Mouse (Mus musculus): Measurements from ENCODE around the gene Ing2.

The Ing2 gene

DNA sequence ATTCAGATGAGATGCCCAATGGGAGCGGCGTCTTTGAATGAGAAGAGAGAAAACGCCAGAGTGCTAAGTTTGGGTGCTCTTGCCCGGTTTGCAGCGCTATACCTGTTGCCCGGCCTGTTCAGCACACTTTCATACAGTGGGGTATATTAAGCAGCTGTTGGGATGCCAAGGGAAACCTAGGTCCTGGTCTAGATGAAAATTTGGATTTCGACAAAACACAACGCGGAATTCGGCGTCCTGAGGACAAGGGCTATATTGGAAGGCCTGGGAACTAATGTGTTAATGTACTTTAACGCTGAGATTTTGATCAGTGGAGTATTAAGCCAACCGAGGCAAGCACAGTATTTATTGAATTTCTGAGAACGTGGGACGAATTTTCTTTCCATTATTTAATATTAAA, 868 bp upstream of the Ing2 start:
- DNase-seq (ENCODE audit: extremely low spot score, low read depth, low spot score) = no peak

DNA sequence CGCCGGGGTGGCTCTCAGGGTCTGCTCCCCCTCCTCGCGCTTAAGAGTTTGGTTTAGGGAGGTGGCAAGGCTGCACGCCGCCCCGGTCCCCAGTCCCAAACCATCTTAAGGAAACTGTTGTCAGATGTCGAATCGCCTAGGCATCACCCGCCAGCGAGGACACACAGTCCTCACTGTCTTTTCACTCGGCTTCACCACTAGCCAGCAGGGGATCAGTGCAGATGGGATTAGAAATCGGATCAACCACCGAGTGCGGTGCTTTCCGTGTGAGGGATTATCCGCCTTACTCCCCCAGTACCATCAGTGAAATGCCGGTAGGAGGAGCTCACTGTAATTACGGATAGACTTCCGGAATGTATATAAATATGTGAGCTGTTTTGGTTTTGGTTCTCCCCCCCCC, 430 bp upstream of the Ing2 start:
- no peak for DNase-seq (ENCODE audit: extremely low spot score, low read depth, low spot score)

DNA sequence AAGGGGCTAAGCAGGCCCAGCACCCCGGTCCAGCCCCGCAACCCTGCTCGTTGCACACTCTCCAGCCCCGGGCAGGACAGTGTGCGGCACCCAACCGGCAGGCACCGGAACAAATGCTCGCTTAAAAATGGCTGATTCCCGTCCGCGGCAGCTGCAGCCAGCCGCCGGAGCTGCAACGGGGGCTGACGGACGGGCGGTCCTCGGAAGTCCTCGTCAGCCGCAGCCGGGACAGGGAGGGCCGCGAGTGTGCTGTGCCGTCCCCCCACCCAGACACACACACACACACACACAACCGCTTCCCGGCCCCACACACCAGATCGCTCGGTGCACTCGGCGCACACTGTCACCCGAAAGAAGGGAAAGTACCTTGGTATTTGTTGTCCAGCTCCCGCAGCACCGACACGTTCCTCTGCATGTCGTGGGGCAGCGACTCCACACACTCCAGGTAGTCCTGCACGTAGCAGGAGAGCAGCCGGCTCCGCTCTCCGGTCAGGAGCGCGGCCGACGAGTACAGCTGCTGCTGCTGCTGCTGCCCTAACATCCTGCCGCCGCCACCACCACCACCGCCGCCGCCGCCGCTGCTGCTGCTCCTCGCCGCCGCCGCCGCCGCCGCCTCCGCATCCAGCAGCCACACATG, 1.1 kb downstream of the Ing2 start:
- DNase-seq (ENCODE audit: extremely low spot score, low read depth, low spot score) = no peak

DNA sequence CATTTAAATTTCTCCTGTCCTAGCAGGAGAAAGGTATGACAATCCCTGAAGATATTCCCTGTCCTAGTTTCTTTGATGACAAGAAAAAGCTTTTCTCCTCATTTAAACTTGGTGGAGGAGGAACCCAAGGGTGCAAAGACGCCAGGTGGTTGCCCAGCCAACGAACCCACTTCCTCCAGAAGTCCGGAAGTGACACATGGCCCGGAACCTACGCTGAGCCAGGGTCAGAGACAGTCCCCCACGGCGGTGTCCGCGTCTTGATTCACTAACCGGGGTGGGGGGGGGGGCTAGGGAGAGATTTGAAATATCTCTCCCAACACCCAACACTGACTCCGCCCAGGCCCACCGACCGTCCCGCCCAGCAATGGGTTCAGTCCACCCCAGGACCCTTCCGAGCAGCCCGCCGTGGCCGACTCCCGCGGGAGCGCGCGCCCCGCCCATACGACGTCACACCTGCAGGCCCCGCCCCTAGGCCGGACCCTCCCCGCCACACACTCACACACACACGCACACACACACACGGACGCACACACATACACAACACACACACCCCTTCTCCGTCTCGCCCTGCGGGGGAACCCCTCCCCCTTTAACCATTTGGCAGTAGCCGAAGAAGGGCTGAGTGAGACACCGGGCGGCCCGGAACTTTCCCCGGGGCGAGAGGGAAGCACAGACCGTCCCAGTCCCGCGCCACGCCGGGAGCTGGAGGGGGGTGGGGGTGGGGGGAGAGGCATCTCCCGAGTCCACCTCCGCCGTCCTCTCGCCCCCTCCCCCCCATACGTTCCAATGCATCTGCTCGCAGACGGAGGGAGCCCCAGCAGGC, 1.8 kb downstream of the Ing2 start:
- no peak for DNase-seq (ENCODE audit: extremely low spot score, low read depth, low spot score)

DNA sequence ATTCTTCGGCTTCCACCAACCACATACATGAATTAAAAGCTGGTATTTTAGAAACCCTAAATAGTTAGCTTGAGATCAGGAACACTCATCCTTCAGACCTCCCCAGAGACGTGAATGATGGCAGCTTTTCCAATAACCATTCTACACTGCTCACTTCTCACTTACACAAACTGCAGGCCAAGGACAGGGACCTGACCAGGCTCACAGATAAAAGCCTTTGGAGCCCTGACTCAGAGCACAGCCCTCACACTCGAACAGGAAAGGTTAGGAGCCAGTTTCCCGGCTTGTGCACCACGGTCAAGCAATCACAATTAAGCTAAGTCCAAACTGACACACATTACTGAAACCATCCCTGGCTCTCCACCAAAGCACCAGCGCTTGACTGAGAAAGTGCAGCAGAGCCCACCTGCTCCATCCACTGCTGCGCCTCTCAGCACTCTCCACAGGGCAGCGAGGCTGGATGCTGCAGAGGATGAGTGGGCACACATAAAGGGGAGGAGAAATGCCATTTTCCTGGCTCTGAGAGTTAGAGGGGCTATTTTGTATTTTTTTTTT, 11.0 kb downstream of the Ing2 start:
- no peak for DNase-seq (ENCODE audit: extremely low spot score, low read depth, low spot score)

DNA sequence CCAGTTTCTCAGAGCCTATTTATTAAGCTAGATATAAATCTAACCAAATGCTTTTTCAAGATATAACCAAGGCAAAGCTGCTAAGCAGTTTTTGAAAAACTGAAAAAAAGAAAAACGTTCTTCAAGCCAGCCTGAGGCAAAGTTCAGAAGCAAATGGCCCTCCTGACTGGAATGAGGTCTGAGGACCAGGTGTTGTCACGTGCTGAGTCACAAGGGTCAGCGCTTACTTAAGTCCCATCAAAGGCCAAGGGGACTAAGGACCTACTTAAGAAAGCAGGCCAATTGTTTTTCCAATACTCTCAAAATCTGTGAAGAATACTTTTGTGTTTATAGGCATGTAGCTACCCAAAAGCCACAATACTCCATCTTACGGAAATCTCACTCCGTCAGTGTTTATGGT, 12.2 kb downstream of the Ing2 start:
- no peak for DNase-seq (ENCODE audit: extremely low spot score, low read depth, low spot score)

DNA sequence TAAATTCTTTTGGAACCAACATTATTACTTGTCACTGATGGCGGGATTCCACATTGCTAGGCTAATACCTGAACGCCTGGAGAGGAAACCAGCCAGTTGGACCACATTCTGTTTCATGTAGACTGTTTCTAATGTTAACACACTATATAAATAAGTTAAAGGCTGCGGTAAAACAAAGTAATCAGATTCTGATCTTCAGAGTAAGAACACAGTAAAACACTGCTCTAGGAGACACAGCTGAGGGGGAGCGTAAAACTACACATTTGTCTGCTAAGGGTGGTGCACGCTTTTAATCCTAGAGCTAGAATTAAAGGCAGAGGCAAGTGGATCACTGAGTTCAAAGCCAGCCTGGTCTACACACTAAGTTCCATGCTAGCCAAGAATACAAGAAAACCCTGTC, 12.6 kb downstream of the Ing2 start:
- DNase-seq (ENCODE audit: extremely low spot score, low read depth, low spot score) = no peak

DNA sequence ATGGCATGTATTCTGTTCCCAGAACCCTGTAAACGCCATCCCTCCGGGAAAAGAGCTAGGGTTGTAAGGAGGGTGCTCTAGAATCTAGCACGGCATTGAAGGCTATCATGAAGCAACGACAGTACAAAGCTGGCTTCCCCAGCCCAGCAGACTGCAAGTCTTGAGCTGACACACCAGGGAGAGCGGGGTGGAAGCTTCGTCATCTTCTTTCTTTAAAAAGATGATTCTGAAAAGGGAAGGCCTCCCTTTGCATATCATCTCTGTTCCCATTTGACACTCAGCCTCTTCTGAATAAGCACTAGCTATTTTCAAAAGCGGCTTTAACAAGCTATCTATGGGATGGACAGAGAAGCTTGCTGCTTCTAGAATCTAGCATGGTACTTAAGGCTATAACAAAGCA, 15.0 kb downstream of the Ing2 start:
- DNase-seq (ENCODE audit: extremely low spot score, low read depth, low spot score) = no peak

DNA sequence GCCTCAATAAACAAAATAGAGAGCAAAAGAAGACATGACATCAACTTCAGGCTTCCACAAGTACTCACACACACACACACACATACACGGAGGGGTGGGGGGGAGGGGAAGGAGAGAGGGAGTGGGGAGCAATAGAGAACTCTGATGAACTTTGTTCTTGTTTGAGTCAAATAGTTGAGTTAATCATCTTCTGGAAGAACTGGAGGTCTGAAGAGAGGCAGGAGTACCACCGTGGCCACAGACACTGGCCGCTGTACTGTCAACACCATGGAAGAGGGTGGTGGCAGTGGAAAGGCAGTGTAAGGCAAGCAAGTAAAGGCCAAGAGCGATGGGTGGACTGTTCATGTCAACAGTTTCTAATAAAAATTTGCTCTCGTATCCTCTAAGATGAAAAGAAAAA, 15.9 kb downstream of the Ing2 start:
- DNase-seq (ENCODE audit: extremely low spot score, low read depth, low spot score) = no peak

DNA sequence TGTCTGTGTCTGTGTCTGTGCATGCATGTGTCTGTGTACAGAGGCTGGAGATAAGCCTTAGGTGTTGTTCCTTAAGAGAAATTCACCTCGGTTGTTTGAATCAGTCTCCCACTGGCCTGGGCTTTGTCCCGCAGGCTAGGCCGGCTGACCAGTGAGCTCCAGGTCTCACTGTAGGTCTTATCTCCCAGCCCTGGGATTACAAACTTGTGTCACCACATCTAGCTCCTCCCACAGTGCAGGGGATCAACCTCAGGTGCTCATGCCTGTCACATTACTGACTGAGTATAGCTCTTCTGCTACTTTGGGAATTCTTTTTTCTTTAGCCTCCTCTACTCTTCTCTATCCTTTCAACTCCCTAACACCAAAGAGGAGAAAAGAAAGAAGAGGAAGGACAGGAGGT, 20.9 kb downstream of the Ing2 start:
- DNase-seq (ENCODE audit: extremely low spot score, low read depth, low spot score) = no peak

DNA sequence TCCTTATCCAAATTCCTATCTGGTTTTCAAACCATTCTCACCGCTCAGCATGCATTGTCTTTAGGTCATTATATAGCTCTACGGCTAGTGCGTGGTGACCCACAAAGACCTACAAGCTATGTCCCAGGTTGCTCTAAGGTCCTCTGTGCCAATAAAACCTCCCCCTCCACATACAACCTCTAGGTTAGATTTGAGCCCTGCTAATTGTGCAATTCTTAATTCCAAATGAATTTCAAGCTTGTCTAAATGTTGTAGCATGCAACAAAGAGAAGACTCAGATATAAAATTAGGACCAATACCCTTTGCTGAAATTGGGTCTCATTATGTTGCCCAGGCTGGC, 22.6 kb downstream of the Ing2 start:
- DNase-seq (ENCODE audit: extremely low spot score, low read depth, low spot score) = no peak

DNA sequence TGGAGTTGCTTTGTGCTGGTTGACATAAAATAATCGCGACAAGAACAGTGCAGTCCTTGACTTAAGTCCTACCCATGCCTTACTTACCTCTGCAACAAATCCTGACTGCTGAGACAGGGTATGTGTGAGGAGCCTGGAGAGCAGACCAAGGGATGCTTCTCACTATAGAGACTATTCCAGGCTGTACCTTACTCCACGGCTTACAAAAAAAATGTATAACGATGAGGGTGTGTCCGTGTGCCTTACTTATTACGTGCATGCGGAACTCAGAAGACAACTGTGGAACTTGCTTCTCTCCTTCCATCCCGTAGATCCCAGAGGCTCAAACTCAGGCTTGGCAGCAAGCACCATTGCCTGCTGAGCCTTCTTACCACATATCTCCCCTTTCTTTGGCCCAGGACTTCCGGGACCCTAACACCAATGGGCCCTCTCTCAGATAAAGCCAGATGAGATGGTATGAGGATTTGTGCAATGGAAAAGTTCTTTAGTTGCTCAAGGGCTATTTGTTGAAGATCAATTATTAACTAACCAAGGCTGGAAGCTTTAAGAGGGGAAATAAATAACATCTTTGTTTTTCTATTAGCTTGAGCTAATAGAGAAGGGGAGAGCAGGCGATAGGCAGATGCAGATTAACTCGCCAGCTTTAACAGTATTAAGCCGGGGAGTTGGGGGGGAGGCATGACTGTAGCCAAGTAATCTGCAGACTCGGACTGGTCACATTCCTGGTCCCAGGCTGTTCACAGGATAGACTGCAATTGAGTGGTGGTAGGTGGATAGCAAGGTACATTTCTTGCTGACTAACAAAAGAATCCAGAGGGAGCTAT, 23.2 kb downstream of the Ing2 start:
- no peak for DNase-seq (ENCODE audit: extremely low spot score, low read depth, low spot score)

DNA sequence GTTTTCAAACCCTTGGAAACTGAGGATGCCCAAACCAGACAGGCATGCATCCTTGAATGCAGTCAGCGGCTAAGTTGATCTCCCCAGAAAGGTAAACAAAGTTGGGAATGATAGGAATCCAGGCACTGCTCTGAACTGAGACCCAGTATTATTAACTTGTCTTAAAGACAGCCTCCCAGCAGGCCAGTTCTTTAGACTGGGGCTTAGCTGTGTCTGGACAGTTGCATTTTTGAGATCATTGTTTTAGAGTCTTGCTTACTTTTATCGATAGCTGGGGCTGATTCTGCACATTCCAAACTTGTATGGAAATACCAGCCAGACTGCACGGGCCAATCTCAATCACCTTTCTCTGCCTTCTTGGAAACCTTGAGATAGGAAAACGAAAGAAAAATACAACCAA, 24.5 kb downstream of the Ing2 start:
- no peak for DNase-seq (ENCODE audit: extremely low spot score, low read depth, low spot score)

DNA sequence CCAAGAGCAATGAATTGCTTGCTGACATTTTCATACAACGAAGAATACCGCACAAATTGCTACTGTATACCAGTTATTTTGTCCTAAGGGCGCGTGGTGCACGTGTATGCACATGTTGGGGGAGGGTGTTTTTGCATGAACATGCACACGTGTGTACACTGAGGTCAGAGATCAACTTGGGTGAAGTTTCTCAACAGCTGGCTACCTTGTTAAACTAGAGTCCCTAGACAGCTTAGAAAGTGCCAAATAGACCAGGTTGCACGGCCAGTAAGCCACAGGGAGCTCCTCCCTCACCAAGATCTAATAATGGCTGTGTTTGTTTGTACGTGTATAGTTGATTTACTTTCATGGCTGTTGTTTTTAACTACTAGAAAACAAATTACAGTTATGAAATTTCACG, 25.8 kb downstream of the Ing2 start:
- DNase-seq (ENCODE audit: extremely low spot score, low read depth, low spot score) = no peak

DNA sequence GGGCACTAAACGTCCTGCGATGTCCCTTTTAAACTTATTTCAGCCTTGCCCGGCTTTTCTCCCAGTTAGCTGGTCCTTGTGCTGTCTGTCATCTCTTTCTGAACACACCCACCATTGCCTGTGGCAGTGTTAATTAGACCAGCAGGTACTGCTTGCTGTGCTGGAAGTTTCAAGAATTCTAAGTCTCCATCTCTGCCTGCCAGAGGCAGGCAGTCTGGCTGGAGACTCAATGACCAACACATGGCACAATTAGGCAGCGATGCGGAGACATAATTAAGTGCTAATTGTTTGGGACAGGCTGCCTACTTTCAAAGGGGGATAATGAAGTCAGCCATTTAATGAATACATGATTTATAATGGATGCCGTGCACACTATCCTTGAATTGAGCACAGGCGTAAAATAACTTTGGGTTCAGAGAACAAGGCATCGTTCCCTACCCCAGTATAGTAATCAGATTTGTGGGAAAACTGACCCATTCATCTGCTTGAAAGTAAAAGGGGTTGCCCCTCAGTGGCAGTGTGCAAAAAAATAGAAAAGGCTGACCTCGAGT, 32.8 kb downstream of the Ing2 start:
- DNase-seq (ENCODE audit: extremely low spot score, low read depth, low spot score) = no peak

DNA sequence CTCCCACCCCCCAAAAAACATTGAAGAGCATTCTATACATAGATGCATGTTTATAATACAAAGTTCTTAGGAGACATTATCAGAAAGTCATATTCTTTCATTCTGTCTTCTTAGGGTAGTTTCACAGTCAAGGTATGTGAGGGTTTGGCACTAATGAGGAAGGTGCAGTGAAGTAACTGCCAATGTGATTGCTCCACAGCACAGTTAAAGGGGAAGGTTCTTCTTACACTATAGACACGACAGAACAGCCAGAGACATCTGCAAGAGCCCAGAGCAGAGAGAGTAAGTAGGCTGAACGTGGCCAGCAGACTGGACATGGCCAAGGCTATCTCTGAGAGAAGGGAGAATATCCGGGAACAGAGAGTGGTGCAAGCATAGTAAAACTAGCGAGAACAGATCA, 38.2 kb downstream of the Ing2 start:
- no peak for DNase-seq (ENCODE audit: extremely low spot score, low read depth, low spot score)

DNA sequence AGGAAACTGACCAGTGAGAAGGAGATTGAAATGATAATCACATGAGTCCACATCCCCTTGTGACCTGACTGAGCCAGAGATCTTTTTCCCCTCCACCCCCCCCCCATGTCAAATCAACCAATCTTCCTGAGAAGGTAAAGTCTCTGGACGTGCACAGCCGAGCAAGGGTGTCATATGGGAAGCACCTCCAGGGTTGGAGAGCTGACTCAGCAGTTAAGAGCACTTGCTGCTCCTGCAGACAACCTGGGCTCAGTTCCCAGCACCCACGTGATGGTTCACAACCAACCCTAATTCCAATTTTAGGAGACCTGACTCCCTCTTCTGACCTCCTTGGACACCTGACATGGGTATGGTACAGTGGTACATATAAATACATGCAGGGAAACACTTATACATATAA, 39.3 kb downstream of the Ing2 start:
- DNase-seq (ENCODE audit: extremely low spot score, low read depth, low spot score) = no peak

DNA sequence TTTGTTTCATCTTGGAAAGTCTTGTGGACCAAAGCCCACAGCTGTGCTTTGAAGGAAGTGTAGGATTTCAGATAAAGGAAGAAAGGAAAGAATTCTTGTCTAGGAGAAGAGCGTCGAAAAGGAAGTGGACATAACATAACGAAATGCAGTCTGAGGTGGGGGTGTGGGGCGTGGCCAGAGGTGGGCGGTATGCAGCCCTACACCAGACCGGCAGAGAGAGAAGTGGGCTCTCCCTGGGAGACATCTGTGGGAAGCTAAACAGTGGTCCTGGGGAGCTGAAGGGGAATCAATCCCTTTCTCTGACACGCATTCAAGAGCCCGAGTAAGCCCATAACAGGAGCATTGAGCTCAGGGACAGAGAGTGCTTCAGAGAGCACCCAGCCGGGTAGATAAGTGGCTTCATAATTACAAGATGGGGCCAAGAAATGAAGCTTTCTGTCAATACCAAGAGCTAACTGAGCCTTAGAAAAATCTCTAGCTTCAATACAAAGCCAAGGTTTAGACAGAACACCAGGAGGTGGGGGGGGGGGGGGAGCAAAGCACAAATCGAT, 40.5 kb downstream of the Ing2 start:
- no peak for DNase-seq (ENCODE audit: extremely low spot score, low read depth, low spot score)

DNA sequence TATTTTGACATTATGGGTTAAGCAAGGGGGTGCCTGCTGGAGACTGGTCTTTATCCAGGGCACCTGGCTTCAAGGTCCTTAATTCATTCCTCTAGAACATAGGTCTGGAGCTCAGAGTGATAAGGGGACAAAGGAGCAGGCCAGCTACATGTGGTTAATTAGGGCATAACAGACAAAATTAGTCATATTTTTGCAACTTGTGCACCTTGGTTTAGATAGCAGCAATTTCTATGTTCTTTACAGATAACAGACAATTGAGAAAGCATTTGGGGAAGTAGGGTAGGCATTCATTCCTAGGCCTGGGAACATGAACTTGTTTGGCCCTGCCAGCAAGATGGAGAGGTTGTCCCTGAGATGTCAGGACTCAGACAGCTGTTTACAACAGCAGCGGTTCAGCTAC, 54.2 kb downstream of the Ing2 start:
- no peak for DNase-seq (ENCODE audit: extremely low spot score, low read depth, low spot score)

Data from hindlimb bud, embryonic 11.5 days (tissue).